Mouse (Mus musculus) G1E (cell line): Measurements from ENCODE around the gene Phactr3. TPM values are rescaled to one million over a fixed set of nuclear protein-coding genes. Genes with fewer than 3 reads are reported as not detected.

Experiments
- ATAC-seq: 2 replicates; pipeline ENCODE4 v1.8.0; 2016; ENCODE audit warnings: mild to moderate bottlenecking; ENCODE audit not compliant: insufficient number of reproducible peaks, poor library complexity, low FRiP score, severe bottlenecking; ENCODE audit errors: extremely low read depth
- DNase-seq: peaks from one replicate; pipeline ENCODE4 v3.0.0; 2012; ENCODE audit warnings: low spot score
- H3K27me3 ChIP-seq: 2 replicates; pipeline ENCODE4 v1.6.1; 2012; ENCODE audit warnings: mild to moderate bottlenecking, low read length, inconsistent platforms; ENCODE audit not compliant: insufficient read depth
- H3K36me3 ChIP-seq: replicated peaks from 2 replicates; pipeline ENCODE3; 2012; ENCODE audit warnings: mild to moderate bottlenecking, inconsistent platforms
- H3K4me1 ChIP-seq: 2 replicates; pipeline ENCODE4 v1.6.1; 2012; ENCODE audit warnings: low read depth, low read length, inconsistent platforms, mixed read lengths; ENCODE audit not compliant: insufficient read depth
- H3K4me3 ChIP-seq: 2 replicates; pipeline ENCODE4 v1.5.1; 2012; ENCODE audit warnings: low read depth, mild to moderate bottlenecking, inconsistent platforms, low read length, moderate library complexity, mixed read lengths
- H3K9me3 ChIP-seq: replicated peaks from 2 replicates; pipeline ENCODE4 v1.6.1; 2012; ENCODE audit warnings: inconsistent platforms
- CTCF ChIP-seq: IDR thresholded peaks from 2 replicates; pipeline ENCODE4 v1.5.1; 2012; ENCODE audit warnings: low read depth, low read length, inconsistent platforms, mixed read lengths
- GATA1 ChIP-seq: IDR thresholded peaks from 2 replicates; pipeline ENCODE4 v1.6.1; 2012; ENCODE audit warnings: borderline replicate concordance, low read length, inconsistent platforms, mixed read lengths
- GATA2 ChIP-seq: IDR thresholded peaks from 2 replicates; pipeline ENCODE4 v1.6.1; 2012; ENCODE audit warnings: low read depth, low read length, inconsistent platforms, borderline replicate concordance
- POLR2AphosphoS5 ChIP-seq: IDR thresholded peaks from 2 replicates; pipeline ENCODE4 v1.6.1; 2012; ENCODE audit warnings: low read depth, low read length, inconsistent platforms; ENCODE audit not compliant: insufficient replicate concordance
- TAL1 ChIP-seq: conservative IDR thresholded peaks from 2 replicates; pipeline ENCODE4 v1.6.1; 2012; ENCODE audit warnings: low read depth, low read length, inconsistent platforms, mixed read lengths
- polyA plus RNA-seq: library from polyadenylated mRNA; stranded (reverse); fragments of >175 nt; gene quantifications from 2 replicates; pipeline ENCODE4 v1.2.3, GENCODE M21; 2012
- total RNA-seq, 2 experiments: library from RNA; stranded (forward) in 1 of 2; stranded (reverse) in 1 of 2; fragments of 200-1000 nt in 1 of 2; fragments of >200 nt in 1 of 2; fragmentation: Nextera tagmentation in 1 of 2; gene quantifications; 2 replicates each; pipeline ENCODE4 v1.2.3; 2014 to 2017

Gene Phactr3
- total and polyA plus RNA-seq, 3 experiments: 0.05 TPM; not detected in 2

GRCm38 (mm10) chr2:178277206-178277605 is 158.4 kb downstream of the Phactr3 start:
- Histone ChIP-seq H3K4me1 (no peaks in the 10 kb centered on the region), H3K27me3 (no peaks in the 10 kb centered on the region), H3K9me3 (peaks cover 95% of the 10 kb centered on the region), H3K4me3 (no peak overlapping the region), H3K36me3 (no peaks in the 10 kb centered on the region)
- TF ChIP-seq POLR2AphosphoS5: no peak
- TF ChIP-seq GATA1: no peak
- no peak for TF ChIP-seq GATA2
- DNase-seq (no peak), ATAC-seq (0 out of 2 replicates have a peak, but pooled peaks have one; percentile 5)

GRCm38 (mm10) chr2:178281183-178281582 is 162.4 kb downstream of the Phactr3 start:
- TF ChIP-seq GATA1: no peak
- no peak for TF ChIP-seq POLR2AphosphoS5
- TF ChIP-seq CTCF: no peak
- TF ChIP-seq GATA2: no peak
- TF ChIP-seq TAL1: no peak
- ATAC-seq (no peak), DNase-seq (no peak)
- Histone ChIP-seq H3K36me3 (no peaks in the 10 kb centered on the region), H3K27me3 (no peaks in the 10 kb centered on the region), H3K9me3 (peaks cover 94% of the 10 kb centered on the region), H3K4me3 (no peak overlapping the region), H3K4me1 (no peaks in the 10 kb centered on the region)

GRCm38 (mm10) chr2:178287285-178287684 is 168.5 kb downstream of the Phactr3 start:
- Histone ChIP-seq H3K4me1 (no peaks in the 10 kb centered on the region), H3K9me3 (peaks cover 87% of the 10 kb centered on the region), H3K36me3 (no peaks in the 10 kb centered on the region), H3K27me3 (no peaks in the 10 kb centered on the region), H3K4me3 (no peak overlapping the region)
- ATAC-seq: no peak
- TF ChIP-seq CTCF (no peak), TAL1 (no peak), POLR2AphosphoS5 (no peak)
- no peak for DNase-seq

- H3K36me3 ChIP-seq: no peaks in the 10 kb centered on the region
- peaks cover 86% of the 10 kb centered on the region for H3K9me3 ChIP-seq
- TF ChIP-seq POLR2AphosphoS5 (no peak), TAL1 (no peak), GATA2 (no peak), CTCF (no peak), GATA1 (no peak)
- H3K4me1 ChIP-seq: no peaks in the 10 kb centered on the region
- H3K27me3 ChIP-seq: no peaks in the 10 kb centered on the region
- ATAC-seq (no peak), DNase-seq (no peak)
- no peak overlapping the region for H3K4me3 ChIP-seq
Measured at GRCm38 (mm10) chr2:178288666-178289065, 169.9 kb downstream of the Phactr3 start.

GRCm38 (mm10) chr2:178303453-178304187 is 184.8 kb downstream of the Phactr3 start:
- ATAC-seq (no peak), DNase-seq (no peak)
- TF ChIP-seq GATA1 (no peak), TAL1 (no peak), GATA2 (no peak), CTCF (no peak), POLR2AphosphoS5 (no peak)
- H3K4me3 ChIP-seq: no peak overlapping the region
- H3K9me3 ChIP-seq: peaks cover 77% of the 10 kb centered on the region
- no peaks in the 10 kb centered on the region for H3K27me3 ChIP-seq
- no peaks in the 10 kb centered on the region for H3K36me3 ChIP-seq
- H3K4me1 ChIP-seq: no peaks in the 10 kb centered on the region

GRCm38 (mm10) chr2:178304188-178304529 is 185.4 kb downstream of the Phactr3 start:
- no peak overlapping the region for H3K4me3 ChIP-seq
- no peak for DNase-seq
- H3K27me3 ChIP-seq: no peaks in the 10 kb centered on the region
- H3K9me3 ChIP-seq: peaks cover 79% of the 10 kb centered on the region
- no peak for ATAC-seq
- TF ChIP-seq TAL1 (no peak), POLR2AphosphoS5 (no peak), GATA2 (no peak), GATA1 (no peak), CTCF (no peak)
- no peaks in the 10 kb centered on the region for H3K4me1 ChIP-seq
- no peaks in the 10 kb centered on the region for H3K36me3 ChIP-seq

- H3K27me3 ChIP-seq: no peaks in the 10 kb centered on the region
- TF ChIP-seq GATA2 (no peak), GATA1 (no peak), TAL1 (no peak), CTCF (no peak), POLR2AphosphoS5 (no peak)
Measured at GRCm38 (mm10) chr2:178304669-178305068, 185.9 kb downstream of the Phactr3 start.

More at GRCm38 (mm10) chr2:178304669-178305068, 185.9 kb downstream of the Phactr3 start:
- Histone ChIP-seq H3K4me3 (no peak overlapping the region), H3K4me1 (no peaks in the 10 kb centered on the region), H3K36me3 (no peaks in the 10 kb centered on the region), H3K9me3 (peaks cover 82% of the 10 kb centered on the region)
- ATAC-seq: no peak
- no peak for DNase-seq
